Mouse (Mus musculus) fat pad, adult 2 months (tissue): ENCODE results near the gene Incenp.
A peak's percentile ranks its signal among the peaks of the same experiment; 100 is the strongest.
"Not testable (repeated sequence)": the region's sequence is repeated elsewhere in the genome, so short reads cannot be mapped to it uniquely, and the experiment has no call there.

ENCODE experiments used
- DNase-seq: peaks from one replicate; pipeline ENCODE4 v3.0.0-alpha.2; 2011; ENCODE audit warnings: low read depth, low spot score; ENCODE audit errors: extremely low read depth

Gene Incenp

GRCm38 (mm10) chr19:9899072-9899779 is at the start of gene Incenp:
Gene Incenp (minus strand): TSS chr19:9899551.
- DNase-seq: peak; percentile 98

GRCm38 (mm10) chr19:9946986-9947385 is 47.6 kb upstream of the Incenp start:
- DNase-seq: peak; percentile 93

- DNase-seq: no peak
Measured at GRCm38 (mm10) chr19:9945800-9946564, 46.6 kb upstream of the Incenp start.

GRCm38 (mm10) chr19:9942539-9943533 is 43.5 kb upstream of the Incenp start:
- no peak for DNase-seq

GRCm38 (mm10) chr19:9941809-9942208 is 42.5 kb upstream of the Incenp start:
- no peak for DNase-seq

- DNase-seq: no peak
Measured at GRCm38 (mm10) chr19:9940903-9941302, 41.6 kb upstream of the Incenp start.

GRCm38 (mm10) chr19:9939841-9940240 is 40.5 kb upstream of the Incenp start:
- DNase-seq: no peak

- DNase-seq: no peak
Measured at GRCm38 (mm10) chr19:9938824-9939303, 39.5 kb upstream of the Incenp start.

GRCm38 (mm10) chr19:9938156-9938823 is 38.9 kb upstream of the Incenp start:
- DNase-seq: no peak

- no peak for DNase-seq
Measured at GRCm38 (mm10) chr19:9937428-9937827, 38.1 kb upstream of the Incenp start.

GRCm38 (mm10) chr19:9936579-9936978 is 37.2 kb upstream of the Incenp start:
- DNase-seq: no peak

- no peak for DNase-seq
Measured at GRCm38 (mm10) chr19:9933908-9934307, 34.6 kb upstream of the Incenp start.

GRCm38 (mm10) chr19:9931167-9931607 is 31.8 kb upstream of the Incenp start:
- DNase-seq: not testable (repeated sequence)

- DNase-seq: no peak
Measured at GRCm38 (mm10) chr19:9928089-9928488, 28.7 kb upstream of the Incenp start.

GRCm38 (mm10) chr19:9924769-9925272 is 25.5 kb upstream of the Incenp start:
- no peak for DNase-seq

- DNase-seq: no peak
Measured at GRCm38 (mm10) chr19:9924034-9924768, 24.9 kb upstream of the Incenp start.

- DNase-seq: no peak
Measured at GRCm38 (mm10) chr19:9923048-9923447, 23.7 kb upstream of the Incenp start.

GRCm38 (mm10) chr19:9922228-9922627 is 22.9 kb upstream of the Incenp start:
- no peak for DNase-seq
